Mouse (Mus musculus): ENCODE measurements around the gene Slc45a3. TPM values are rescaled to one million over a fixed set of nuclear protein-coding genes. Genes with fewer than 3 reads are reported as not detected.

Slc45a3 gene
- total and polyA plus RNA-seq, 3 experiments = 14.4 to 51.4 (median 48.1) TPM

DNA sequence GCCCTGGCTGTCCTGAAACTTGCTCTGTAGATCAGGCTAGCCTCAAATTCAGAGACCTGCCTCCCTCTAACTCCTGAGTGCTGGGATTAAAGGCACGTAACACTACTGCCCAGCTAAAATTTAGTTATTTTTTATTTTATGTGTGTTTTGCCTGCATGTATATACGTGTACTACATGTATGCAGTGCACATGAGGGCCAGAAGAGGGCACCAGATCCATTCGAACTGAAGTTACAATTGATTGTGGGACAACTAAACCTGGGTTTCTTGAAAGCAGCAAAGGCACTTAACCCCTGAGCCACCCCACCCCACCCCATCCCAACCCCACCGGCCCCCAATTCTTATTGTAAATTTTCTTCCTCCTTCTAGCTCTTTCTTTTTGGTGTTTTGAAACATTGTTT, 32.3 kb downstream of the Slc45a3 start:
- DNase-seq (ENCODE audit: low spot score) = no peak
- TF ChIP-seq POLR2AphosphoS5 (IDR thresholded peaks at IDR 0.05; ENCODE audit: insufficient replicate concordance, low read depth, low read length) (no peak), CTCF (IDR thresholded peaks at IDR 0.05; ENCODE audit: low read depth, low read length) (peak; percentile 78), GATA2 (IDR thresholded peaks at IDR 0.05; ENCODE audit: borderline replicate concordance, low read depth, low read length) (no peak)

DNA sequence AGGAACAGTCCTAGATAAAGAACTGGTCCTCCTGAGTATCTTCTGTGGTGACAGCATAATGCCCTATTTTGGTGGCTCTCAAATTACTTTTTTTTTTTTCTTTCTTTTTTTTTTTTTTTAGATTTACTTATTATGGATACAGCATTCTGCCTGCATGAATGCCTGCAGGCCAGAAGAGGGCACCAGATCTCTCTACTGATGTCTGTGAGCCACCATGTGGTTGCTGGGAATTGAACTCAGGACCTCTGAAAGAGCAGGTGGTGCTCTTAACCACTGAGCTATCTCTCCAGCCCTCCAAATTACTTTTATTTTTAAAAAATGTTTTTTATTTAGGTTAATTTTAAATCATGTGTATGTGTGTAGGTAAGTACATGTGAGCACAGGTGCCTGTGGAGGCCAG, 37.7 kb downstream of the Slc45a3 start:
- H3K36me3 ChIP-seq (replicated peaks) = no peaks in the 10 kb centered on the region
- H3K9me3 ChIP-seq (replicated peaks) = peaks cover 3% of the 10 kb centered on the region
- peaks cover 16% of the 10 kb centered on the region for H3K4me1 ChIP-seq (ENCODE audit: insufficient read depth, low read depth, low read length)
- ATAC-seq (ENCODE audit: extremely low read depth, insufficient number of reproducible peaks, low FRiP score, poor library complexity, severe bottlenecking) = no peak
- TF ChIP-seq POLR2AphosphoS5 (IDR thresholded peaks at IDR 0.05; ENCODE audit: insufficient replicate concordance, low read depth, low read length) (no peak), CTCF (IDR thresholded peaks at IDR 0.05; ENCODE audit: low read depth, low read length) (no peak), GATA2 (IDR thresholded peaks at IDR 0.05; ENCODE audit: borderline replicate concordance, low read depth, low read length) (no peak), TAL1 (conservative IDR thresholded peaks at IDR 0.05; ENCODE audit: low read depth, low read length) (no peak), GATA1 (IDR thresholded peaks at IDR 0.05; ENCODE audit: borderline replicate concordance, low read length) (no peak)
- peaks cover 27% of the 10 kb centered on the region for H3K27me3 ChIP-seq (ENCODE audit: insufficient read depth, low read length)
- no peak for DNase-seq (ENCODE audit: low spot score)
- no peak overlapping the region for H3K4me3 ChIP-seq (ENCODE audit: low read depth, low read length)

More for the DNA sequence above, 32.3 kb downstream of the Slc45a3 start:
- H3K4me1 ChIP-seq (ENCODE audit: insufficient read depth, low read depth, low read length) = peaks cover 3% of the 10 kb centered on the region; the same call in 1 of the 2 replicates
- ATAC-seq (ENCODE audit: extremely low read depth, insufficient number of reproducible peaks, low FRiP score, poor library complexity, severe bottlenecking) = no peak
- H3K4me3 ChIP-seq (ENCODE audit: low read depth, low read length) = no peak overlapping the region
- peaks cover 42% of the 10 kb centered on the region for H3K27me3 ChIP-seq (ENCODE audit: insufficient read depth, low read length)
- H3K36me3 ChIP-seq (replicated peaks) = peaks cover 6% of the 10 kb centered on the region
- peaks cover 3% of the 10 kb centered on the region for H3K9me3 ChIP-seq (replicated peaks)

DNA sequence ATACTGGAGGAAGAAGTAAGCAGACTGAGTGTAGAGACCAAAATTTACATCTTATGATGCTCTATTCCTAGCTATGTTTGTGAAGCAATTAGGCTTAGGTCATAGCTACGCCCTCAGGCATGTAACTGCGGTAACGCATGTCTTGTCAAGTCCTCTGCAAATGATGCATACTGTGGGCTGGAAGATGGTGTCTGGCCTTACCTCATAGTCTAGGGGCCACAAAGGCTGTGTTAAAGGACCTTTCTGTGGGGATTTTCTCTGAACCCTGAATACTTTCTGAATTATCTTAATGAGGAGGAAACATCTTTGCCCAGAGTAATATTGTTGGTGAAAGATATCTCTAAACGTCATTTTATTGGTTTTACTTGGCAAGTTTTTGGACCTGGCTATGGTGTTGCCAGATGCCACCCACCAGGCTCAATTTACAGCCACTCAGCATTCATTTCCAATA, 39.1 kb downstream of the Slc45a3 start:
- DNase-seq (ENCODE audit: low spot score) = no peak
- no peak for ATAC-seq (ENCODE audit: extremely low read depth, insufficient number of reproducible peaks, low FRiP score, poor library complexity, severe bottlenecking)
- H3K4me3 ChIP-seq (ENCODE audit: low read depth, low read length) = no peak overlapping the region
- peaks cover 23% of the 10 kb centered on the region for H3K4me1 ChIP-seq (ENCODE audit: insufficient read depth, low read depth, low read length)
- TF ChIP-seq GATA2 (IDR thresholded peaks at IDR 0.05; ENCODE audit: borderline replicate concordance, low read depth, low read length) (no peak), CTCF (IDR thresholded peaks at IDR 0.05; ENCODE audit: low read depth, low read length) (no peak), TAL1 (conservative IDR thresholded peaks at IDR 0.05; ENCODE audit: low read depth, low read length) (no peak)
- no peaks in the 10 kb centered on the region for H3K36me3 ChIP-seq (replicated peaks)
- peaks cover 3% of the 10 kb centered on the region for H3K9me3 ChIP-seq (replicated peaks)
- H3K27me3 ChIP-seq (ENCODE audit: insufficient read depth, low read length) = peaks cover 15% of the 10 kb centered on the region

DNA sequence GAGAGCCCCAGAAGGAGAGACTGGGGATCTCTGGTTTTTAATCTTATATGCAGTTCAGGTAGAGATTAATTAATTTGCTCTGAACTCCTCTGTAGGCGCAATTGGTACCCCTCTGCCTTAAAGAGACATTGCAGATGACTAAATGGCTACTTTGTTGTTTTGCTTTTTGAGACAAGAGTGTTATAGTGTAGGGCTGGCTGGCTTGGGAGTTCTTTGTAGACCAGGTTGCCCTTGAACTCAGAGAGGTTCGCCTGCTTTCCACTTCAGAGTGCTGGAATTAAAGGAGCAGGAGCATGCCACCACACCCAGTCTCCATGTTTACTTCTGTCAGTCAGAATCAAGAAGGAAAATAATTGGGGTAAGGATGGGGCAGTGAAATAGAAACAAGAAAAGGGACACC, 40.3 kb downstream of the Slc45a3 start:
- ATAC-seq (ENCODE audit: extremely low read depth, insufficient number of reproducible peaks, low FRiP score, poor library complexity, severe bottlenecking) (no peak), DNase-seq (ENCODE audit: low spot score) (no peak)

DNA sequence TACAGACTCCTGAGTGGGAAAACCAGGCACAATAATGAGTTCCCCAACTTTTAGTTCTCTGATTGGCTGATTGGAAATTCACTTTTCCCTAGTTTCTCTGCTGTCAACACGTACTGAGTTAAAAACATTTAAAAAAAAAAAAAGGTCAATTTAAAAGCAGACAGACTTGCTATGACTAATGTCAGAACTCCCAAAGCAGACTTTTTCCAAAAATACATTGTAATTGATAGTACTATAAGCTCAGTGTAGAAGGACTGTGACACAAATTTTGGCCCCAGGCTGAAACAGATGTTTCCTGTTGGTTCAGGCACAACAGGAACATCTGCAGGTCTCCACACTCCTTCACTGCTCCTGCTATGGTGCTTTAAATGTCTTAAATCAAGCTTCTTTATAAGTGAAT, 41.0 kb downstream of the Slc45a3 start:
- Histone ChIP-seq H3K4me1 (ENCODE audit: insufficient read depth, low read depth, low read length) (peaks cover 27% of the 10 kb centered on the region), H3K4me3 (ENCODE audit: low read depth, low read length) (no peak overlapping the region), H3K36me3 (replicated peaks) (no peaks in the 10 kb centered on the region), H3K9me3 (replicated peaks) (peaks cover 3% of the 10 kb centered on the region), H3K27me3 (ENCODE audit: insufficient read depth, low read length) (peaks cover 5% of the 10 kb centered on the region)
- no peak for TF ChIP-seq GATA2 (IDR thresholded peaks at IDR 0.05; ENCODE audit: borderline replicate concordance, low read depth, low read length)
- TF ChIP-seq GATA1 (IDR thresholded peaks at IDR 0.05; ENCODE audit: borderline replicate concordance, low read length) = no peak
- no peak for TF ChIP-seq CTCF (IDR thresholded peaks at IDR 0.05; ENCODE audit: low read depth, low read length)
- TF ChIP-seq POLR2AphosphoS5 (IDR thresholded peaks at IDR 0.05; ENCODE audit: insufficient replicate concordance, low read depth, low read length) = no peak
- TF ChIP-seq TAL1 (conservative IDR thresholded peaks at IDR 0.05; ENCODE audit: low read depth, low read length) = no peak
- DNase-seq (ENCODE audit: low spot score) = no peak
- ATAC-seq (ENCODE audit: extremely low read depth, insufficient number of reproducible peaks, low FRiP score, poor library complexity, severe bottlenecking) = no peak

More for the DNA sequence above, 40.3 kb downstream of the Slc45a3 start:
- Histone ChIP-seq H3K4me3 (ENCODE audit: low read depth, low read length) (no peak overlapping the region), H3K9me3 (replicated peaks) (peaks cover 3% of the 10 kb centered on the region), H3K36me3 (replicated peaks) (no peaks in the 10 kb centered on the region), H3K4me1 (ENCODE audit: insufficient read depth, low read depth, low read length) (peaks cover 26% of the 10 kb centered on the region), H3K27me3 (ENCODE audit: insufficient read depth, low read length) (peaks cover 7% of the 10 kb centered on the region)
- TF ChIP-seq GATA2 (IDR thresholded peaks at IDR 0.05; ENCODE audit: borderline replicate concordance, low read depth, low read length) (no peak), CTCF (IDR thresholded peaks at IDR 0.05; ENCODE audit: low read depth, low read length) (no peak), TAL1 (conservative IDR thresholded peaks at IDR 0.05; ENCODE audit: low read depth, low read length) (no peak), GATA1 (IDR thresholded peaks at IDR 0.05; ENCODE audit: borderline replicate concordance, low read length) (no peak), POLR2AphosphoS5 (IDR thresholded peaks at IDR 0.05; ENCODE audit: insufficient replicate concordance, low read depth, low read length) (no peak)

DNA sequence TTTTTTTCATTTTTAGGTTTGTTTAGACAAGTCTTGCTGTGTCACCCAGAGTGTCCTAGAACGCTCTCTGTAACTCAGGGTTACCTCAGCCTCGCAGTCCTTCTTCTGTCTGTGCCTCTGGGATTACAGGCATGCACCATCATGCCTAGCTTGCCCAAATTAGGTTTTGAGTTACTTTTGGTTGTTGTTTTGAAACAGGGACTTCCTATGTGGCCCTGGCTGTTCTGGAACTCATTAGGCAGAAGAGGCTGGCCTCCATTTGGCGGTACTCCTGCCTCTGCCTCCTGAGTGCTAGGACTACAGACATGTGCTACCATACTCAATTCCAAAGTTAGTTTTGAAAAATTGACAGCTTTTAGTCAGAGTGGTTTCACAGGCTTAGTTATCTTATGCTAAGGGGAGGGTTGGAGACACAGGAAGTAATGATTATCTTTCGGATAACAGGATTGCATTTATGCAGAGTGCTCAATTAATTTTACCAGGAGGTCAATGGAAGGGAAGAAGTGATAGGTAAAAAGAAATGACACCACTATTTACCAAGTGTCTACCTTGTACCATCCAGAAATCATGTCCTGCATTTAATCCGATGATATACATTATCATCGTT, 41.9 kb downstream of the Slc45a3 start:
- ATAC-seq (ENCODE audit: extremely low read depth, insufficient number of reproducible peaks, low FRiP score, poor library complexity, severe bottlenecking) = no peak
- Histone ChIP-seq H3K4me3 (ENCODE audit: low read depth, low read length) (no peak overlapping the region), H3K27me3 (ENCODE audit: insufficient read depth, low read length) (no peaks in the 10 kb centered on the region), H3K4me1 (ENCODE audit: insufficient read depth, low read depth, low read length) (peaks cover 35% of the 10 kb centered on the region), H3K36me3 (replicated peaks) (peaks cover under 1% of the 10 kb centered on the region), H3K9me3 (replicated peaks) (no peaks in the 10 kb centered on the region)
- no peak for DNase-seq (ENCODE audit: low spot score)
- TF ChIP-seq GATA2 (IDR thresholded peaks at IDR 0.05; ENCODE audit: borderline replicate concordance, low read depth, low read length) = no peak

DNA sequence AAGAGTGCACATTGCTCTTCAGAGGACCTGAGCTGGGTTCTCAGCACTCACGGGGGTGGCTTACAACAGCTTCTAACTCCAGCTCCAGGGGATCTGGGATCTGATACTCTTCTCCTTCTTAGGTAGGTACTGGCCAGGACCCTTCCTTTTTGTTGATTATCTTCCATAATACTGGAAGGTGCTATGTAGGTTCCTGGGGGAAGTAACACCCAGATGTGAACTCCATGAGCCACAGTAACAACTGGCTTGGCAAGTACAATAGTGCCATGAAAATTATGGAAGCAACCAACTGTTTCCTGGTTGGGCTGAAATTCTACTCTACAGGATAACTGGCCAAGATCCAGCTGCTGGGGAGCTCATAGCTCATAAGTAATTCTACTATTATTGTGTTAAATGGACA, 42.7 kb downstream of the Slc45a3 start:
- TF ChIP-seq GATA1 (IDR thresholded peaks at IDR 0.05; ENCODE audit: borderline replicate concordance, low read length) (no peak), CTCF (IDR thresholded peaks at IDR 0.05; ENCODE audit: low read depth, low read length) (no peak), GATA2 (IDR thresholded peaks at IDR 0.05; ENCODE audit: borderline replicate concordance, low read depth, low read length) (no peak), TAL1 (conservative IDR thresholded peaks at IDR 0.05; ENCODE audit: low read depth, low read length) (no peak), POLR2AphosphoS5 (IDR thresholded peaks at IDR 0.05; ENCODE audit: insufficient replicate concordance, low read depth, low read length) (no peak)

More for the DNA sequence above, 42.7 kb downstream of the Slc45a3 start:
- peaks cover 42% of the 10 kb centered on the region for H3K4me1 ChIP-seq (ENCODE audit: insufficient read depth, low read depth, low read length)
- H3K36me3 ChIP-seq (replicated peaks) = peaks cover 5% of the 10 kb centered on the region
- DNase-seq (ENCODE audit: low spot score) (no peak), ATAC-seq (ENCODE audit: extremely low read depth, insufficient number of reproducible peaks, low FRiP score, poor library complexity, severe bottlenecking) (no peak)
- H3K27me3 ChIP-seq (ENCODE audit: insufficient read depth, low read length) = no peaks in the 10 kb centered on the region
- H3K9me3 ChIP-seq (replicated peaks) = no peaks in the 10 kb centered on the region
- no peak overlapping the region for H3K4me3 ChIP-seq (ENCODE audit: low read depth, low read length)

Data from G1E (cell line).